Mouse (Mus musculus): Measurements from ENCODE around the gene Nupl1. TPM values are rescaled to one million over a fixed set of nuclear protein-coding genes. Genes with fewer than 3 reads are reported as not detected.

Gene Nupl1
- polyA plus RNA-seq, 1 experiment from 2014 or later, result not detected

DNA sequence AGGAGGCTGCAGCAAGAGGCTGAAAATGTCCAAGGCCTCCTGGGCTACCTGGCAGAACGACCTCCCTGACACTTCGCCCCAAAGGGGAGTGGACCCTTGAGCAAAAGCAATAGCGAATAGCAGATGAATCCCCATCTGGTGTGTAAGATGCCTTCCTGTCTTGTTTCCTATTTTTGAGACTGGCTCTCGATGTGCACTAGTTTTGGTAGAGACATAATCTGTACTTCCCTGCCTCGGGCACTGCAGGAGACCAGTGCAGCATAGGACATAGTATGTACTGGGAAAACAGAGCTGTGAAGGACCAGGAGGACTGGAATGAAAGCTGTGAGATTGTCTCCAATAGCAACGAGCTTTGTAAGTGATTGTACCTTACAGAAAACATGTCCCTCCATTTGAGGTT, 22.1 kb upstream of the Nupl1 start:
- H3K27me3 ChIP-seq (ENCODE audit: control insufficient read depth, insufficient read depth, low read length), result no peaks in the 10 kb centered on the region
- no peak overlapping the region for H3K27ac ChIP-seq (replicated peaks; ENCODE audit: low read depth, low read length)
- no peak overlapping the region for H3K9ac ChIP-seq (replicated peaks; ENCODE audit: low read length)
- no peak for DNase-seq
- no peaks in the 10 kb centered on the region for H3K36me3 ChIP-seq (ENCODE audit: control insufficient read depth, insufficient read depth, low read length)
- no peak overlapping the region for H3K4me2 ChIP-seq (ENCODE audit: low read length)
- ATAC-seq (ENCODE audit: low FRiP score, low TSS enrichment), result no peak
- WGBS, result 86% methylated on average over 6 of the region's 6 CpGs
- no peaks in the 10 kb centered on the region for H3K9me3 ChIP-seq (ENCODE audit: control insufficient read depth, low read length)
- H3K4me1 ChIP-seq (ENCODE audit: control insufficient read depth, insufficient read depth, low read length), result no peaks in the 10 kb centered on the region
- no peak overlapping the region for H3K4me3 ChIP-seq (replicated peaks; ENCODE audit: low read depth, low read length)

GRCm38 (mm10) chr14:60269333-60269732, 18.1 kb upstream of the Nupl1 start:
- Histone ChIP-seq H3K4me2 (ENCODE audit: low read length) (no peak overlapping the region), H3K9me3 (ENCODE audit: control insufficient read depth, low read length) (no peaks in the 10 kb centered on the region), H3K36me3 (ENCODE audit: control insufficient read depth, insufficient read depth, low read length) (no peaks in the 10 kb centered on the region), H3K9ac (replicated peaks; ENCODE audit: low read length) (no peak overlapping the region), H3K27me3 (ENCODE audit: control insufficient read depth, insufficient read depth, low read length) (no peaks in the 10 kb centered on the region), H3K27ac (replicated peaks; ENCODE audit: low read depth, low read length) (no peak overlapping the region), H3K4me3 (replicated peaks; ENCODE audit: low read depth, low read length) (no peak overlapping the region), H3K4me1 (ENCODE audit: control insufficient read depth, insufficient read depth, low read length) (peaks cover 17% of the 10 kb centered on the region)
- DNase-seq, result no peak
- 91% methylated on average over 6 of the region's 6 CpGs for WGBS
- ATAC-seq (ENCODE audit: low FRiP score, low TSS enrichment), result no peak

DNA sequence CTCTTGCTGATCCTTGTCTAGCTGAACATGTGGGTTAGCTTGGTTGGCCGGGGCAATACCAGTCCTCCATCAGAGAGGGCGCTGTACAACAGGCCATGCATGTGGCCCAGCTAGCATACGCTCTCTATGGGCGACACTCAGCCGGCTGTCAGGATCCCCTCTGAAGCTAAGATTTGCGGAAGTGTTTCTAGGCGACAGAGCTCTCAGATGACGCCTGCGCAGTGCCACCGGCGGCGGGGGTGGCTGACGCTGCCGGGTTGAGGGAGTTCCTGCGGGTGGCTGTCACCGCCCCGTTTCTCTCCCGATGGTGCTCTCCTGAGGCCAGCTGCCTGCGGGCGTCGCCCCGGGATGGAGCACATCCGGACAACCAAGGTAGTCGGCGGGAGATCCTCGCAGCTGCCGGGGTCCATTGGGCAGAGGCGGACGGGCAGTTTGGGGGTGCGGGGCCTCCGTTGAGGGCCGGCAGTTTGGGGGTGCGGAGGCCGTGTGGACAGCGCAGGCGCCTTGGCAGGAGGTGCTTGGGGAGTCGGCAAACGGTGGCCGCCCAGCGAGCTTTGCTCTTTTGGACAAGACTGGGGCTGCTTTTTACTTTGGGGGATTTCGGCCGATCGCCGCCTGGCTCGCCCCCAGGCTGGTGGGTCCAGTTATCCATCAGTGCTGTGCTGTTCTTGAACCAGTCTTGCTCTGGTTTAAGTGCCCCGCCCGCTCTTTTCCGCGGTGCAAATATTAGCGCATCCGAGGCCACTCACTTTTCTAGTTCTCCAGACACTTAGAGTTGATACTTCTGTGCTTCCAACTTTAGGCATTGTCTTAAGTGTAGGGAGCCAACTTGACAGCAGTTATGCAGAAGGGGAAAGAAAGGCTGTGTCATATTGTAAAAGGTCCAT, 14.0 kb upstream of the Nupl1 start, which contains the start of gene Mtmr6:
TSS of gene Mtmr6 (plus strand) at position 239 of the 887 bp plus-strand sequence.
- Histone ChIP-seq H3K9ac (replicated peaks; ENCODE audit: low read length) (peak within 1 kb of the TSS; percentile 81), H3K4me3 (replicated peaks; ENCODE audit: low read depth, low read length) (peak within 1 kb of the TSS; percentile 80), H3K36me3 (ENCODE audit: control insufficient read depth, insufficient read depth, low read length) (no peaks in the 10 kb centered on the region), H3K4me2 (ENCODE audit: low read length) (peak within 1 kb of the TSS; percentile 65), H3K27me3 (ENCODE audit: control insufficient read depth, insufficient read depth, low read length) (no peaks in the 10 kb centered on the region), H3K27ac (replicated peaks; ENCODE audit: low read depth, low read length) (peak within 1 kb of the TSS; percentile 86), H3K9me3 (ENCODE audit: control insufficient read depth, low read length) (no peaks in the 10 kb centered on the region), H3K4me1 (ENCODE audit: control insufficient read depth, insufficient read depth, low read length) (peaks cover 17% of the 10 kb centered on the region)
- under 1% methylated on average over 51 of the region's 51 CpGs for WGBS
- DNase-seq (peak; percentile 99), ATAC-seq (ENCODE audit: low FRiP score, low TSS enrichment) (peak; percentile 98)

DNA sequence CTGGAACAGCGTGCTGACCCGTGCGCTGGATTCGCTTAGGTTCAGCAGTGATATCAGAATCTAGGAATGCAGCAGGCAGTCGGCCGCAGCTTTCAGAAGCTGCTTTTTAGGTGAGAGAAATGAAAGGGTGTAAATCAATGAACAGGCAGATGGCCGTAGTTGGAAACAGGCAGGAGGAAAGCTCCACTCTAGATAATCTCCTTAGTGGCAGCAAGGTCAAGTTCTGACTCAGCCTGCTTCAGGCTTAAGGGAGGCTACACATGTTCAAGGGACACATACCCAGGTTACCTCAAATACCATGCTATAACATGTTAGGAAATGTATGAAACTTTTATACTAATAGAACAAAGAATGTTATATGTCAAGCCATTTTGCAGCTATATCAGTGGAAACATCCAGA, 11.1 kb upstream of the Nupl1 start:
- WGBS, result 71% methylated on average over 7 of the region's 7 CpGs
- H3K4me3 ChIP-seq (replicated peaks; ENCODE audit: low read depth, low read length), result no peak overlapping the region
- H3K27ac ChIP-seq (replicated peaks; ENCODE audit: low read depth, low read length), result no peak overlapping the region
- no peaks in the 10 kb centered on the region for H3K36me3 ChIP-seq (ENCODE audit: control insufficient read depth, insufficient read depth, low read length)
- peaks cover 13% of the 10 kb centered on the region for H3K4me1 ChIP-seq (ENCODE audit: control insufficient read depth, insufficient read depth, low read length)
- no peaks in the 10 kb centered on the region for H3K9me3 ChIP-seq (ENCODE audit: control insufficient read depth, low read length)
- no peak overlapping the region for H3K4me2 ChIP-seq (ENCODE audit: low read length)
- no peak for DNase-seq
- H3K9ac ChIP-seq (replicated peaks; ENCODE audit: low read length), result no peak overlapping the region; the same call in 1 of the 2 replicates
- H3K27me3 ChIP-seq (ENCODE audit: control insufficient read depth, insufficient read depth, low read length), result no peaks in the 10 kb centered on the region
- ATAC-seq (ENCODE audit: low FRiP score, low TSS enrichment), result no peak

- Histone ChIP-seq H3K4me2 (ENCODE audit: low read length) (no peak overlapping the region), H3K36me3 (ENCODE audit: control insufficient read depth, insufficient read depth, low read length) (no peaks in the 10 kb centered on the region), H3K27me3 (ENCODE audit: control insufficient read depth, insufficient read depth, low read length) (no peaks in the 10 kb centered on the region), H3K4me1 (ENCODE audit: control insufficient read depth, insufficient read depth, low read length) (no peaks in the 10 kb centered on the region), H3K27ac (replicated peaks; ENCODE audit: low read depth, low read length) (no peak overlapping the region), H3K4me3 (replicated peaks; ENCODE audit: low read depth, low read length) (no peak overlapping the region), H3K9me3 (ENCODE audit: control insufficient read depth, low read length) (no peaks in the 10 kb centered on the region), H3K9ac (replicated peaks; ENCODE audit: low read length) (no peak overlapping the region)
- DNase-seq, result no peak
- ATAC-seq (ENCODE audit: low FRiP score, low TSS enrichment), result no peak
- 73% methylated on average over 1 of the region's 1 CpGs for WGBS
Measured at GRCm38 (mm10) chr14:60257851-60258250, 6.6 kb upstream of the Nupl1 start.

DNA sequence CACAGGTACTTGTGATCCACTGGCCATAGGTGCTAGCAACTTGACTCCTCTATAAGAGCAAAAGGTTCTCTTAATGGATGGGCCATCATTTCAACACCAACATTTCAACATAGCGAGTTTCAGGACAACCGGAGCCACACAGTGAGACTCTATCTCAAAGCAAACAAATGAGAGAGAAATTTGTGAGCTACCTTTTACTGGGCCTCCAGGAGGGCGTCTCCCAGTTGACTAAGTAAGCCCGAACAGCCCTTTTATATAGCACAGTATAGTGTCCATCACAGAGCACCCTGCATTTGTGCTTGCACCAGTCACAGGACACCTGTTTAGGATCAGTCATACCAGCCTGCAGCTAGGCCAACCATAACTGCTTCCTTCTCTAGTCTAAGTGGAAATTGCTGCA, 5.9 kb upstream of the Nupl1 start:
- Histone ChIP-seq H3K9me3 (ENCODE audit: control insufficient read depth, low read length) (no peaks in the 10 kb centered on the region), H3K27me3 (ENCODE audit: control insufficient read depth, insufficient read depth, low read length) (no peaks in the 10 kb centered on the region), H3K36me3 (ENCODE audit: control insufficient read depth, insufficient read depth, low read length) (no peaks in the 10 kb centered on the region), H3K4me1 (ENCODE audit: control insufficient read depth, insufficient read depth, low read length) (peaks cover 6% of the 10 kb centered on the region; the same call in 1 of the 2 replicates), H3K4me3 (replicated peaks; ENCODE audit: low read depth, low read length) (no peak overlapping the region), H3K4me2 (ENCODE audit: low read length) (no peak overlapping the region), H3K9ac (replicated peaks; ENCODE audit: low read length) (no peak overlapping the region), H3K27ac (replicated peaks; ENCODE audit: low read depth, low read length) (no peak overlapping the region)
- WGBS, result 89% methylated on average over 4 of the region's 4 CpGs
- no peak for DNase-seq
- ATAC-seq (ENCODE audit: low FRiP score, low TSS enrichment), result no peak

DNA sequence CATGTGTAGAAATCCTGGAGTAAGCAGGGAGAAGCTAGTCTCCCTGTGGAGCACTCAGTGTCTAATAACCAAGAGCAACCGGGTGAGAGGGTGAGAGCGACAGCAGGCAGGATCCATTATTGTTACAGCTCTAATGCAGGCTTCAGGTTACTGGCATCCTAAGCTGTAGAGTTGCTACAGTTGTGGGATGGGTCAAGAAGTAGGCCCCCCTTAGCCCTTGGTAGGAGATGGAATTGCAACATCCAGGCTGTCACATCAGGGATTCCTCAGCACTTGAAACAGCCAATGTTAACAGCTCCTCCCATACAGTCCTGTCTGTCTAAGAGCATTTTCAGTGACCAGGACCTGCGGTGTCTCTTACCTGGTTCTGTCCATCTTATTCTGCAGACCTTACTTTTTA, 5.1 kb upstream of the Nupl1 start:
- 38% methylated on average over 3 of the region's 3 CpGs for WGBS
- Histone ChIP-seq H3K9ac (replicated peaks; ENCODE audit: low read length) (no peak overlapping the region), H3K27me3 (ENCODE audit: control insufficient read depth, insufficient read depth, low read length) (no peaks in the 10 kb centered on the region)

GRCm38 (mm10) chr14:60254774-60255173, 3.5 kb upstream of the Nupl1 start:
- DNase-seq, result no peak
- Histone ChIP-seq H3K4me1 (ENCODE audit: control insufficient read depth, insufficient read depth, low read length) (peaks cover 12% of the 10 kb centered on the region; the same call in 1 of the 2 replicates), H3K9ac (replicated peaks; ENCODE audit: low read length) (no peak overlapping the region), H3K4me3 (replicated peaks; ENCODE audit: low read depth, low read length) (no peak overlapping the region), H3K27me3 (ENCODE audit: control insufficient read depth, insufficient read depth, low read length) (no peaks in the 10 kb centered on the region), H3K4me2 (ENCODE audit: low read length) (no peak overlapping the region), H3K9me3 (ENCODE audit: control insufficient read depth, low read length) (no peaks in the 10 kb centered on the region), H3K36me3 (ENCODE audit: control insufficient read depth, insufficient read depth, low read length) (no peaks in the 10 kb centered on the region), H3K27ac (replicated peaks; ENCODE audit: low read depth, low read length) (no peak overlapping the region)
- no peak for ATAC-seq (ENCODE audit: low FRiP score, low TSS enrichment)

More for the DNA sequence above, 5.1 kb upstream of the Nupl1 start:
- Histone ChIP-seq H3K4me1 (ENCODE audit: control insufficient read depth, insufficient read depth, low read length) (peaks cover 6% of the 10 kb centered on the region; the same call in 1 of the 2 replicates), H3K4me3 (replicated peaks; ENCODE audit: low read depth, low read length) (no peak overlapping the region), H3K4me2 (ENCODE audit: low read length) (no peak overlapping the region), H3K27ac (replicated peaks; ENCODE audit: low read depth, low read length) (no peak overlapping the region), H3K36me3 (ENCODE audit: control insufficient read depth, insufficient read depth, low read length) (no peaks in the 10 kb centered on the region), H3K9me3 (ENCODE audit: control insufficient read depth, low read length) (no peaks in the 10 kb centered on the region)
- DNase-seq, result no peak
- no peak for ATAC-seq (ENCODE audit: low FRiP score, low TSS enrichment)

DNA sequence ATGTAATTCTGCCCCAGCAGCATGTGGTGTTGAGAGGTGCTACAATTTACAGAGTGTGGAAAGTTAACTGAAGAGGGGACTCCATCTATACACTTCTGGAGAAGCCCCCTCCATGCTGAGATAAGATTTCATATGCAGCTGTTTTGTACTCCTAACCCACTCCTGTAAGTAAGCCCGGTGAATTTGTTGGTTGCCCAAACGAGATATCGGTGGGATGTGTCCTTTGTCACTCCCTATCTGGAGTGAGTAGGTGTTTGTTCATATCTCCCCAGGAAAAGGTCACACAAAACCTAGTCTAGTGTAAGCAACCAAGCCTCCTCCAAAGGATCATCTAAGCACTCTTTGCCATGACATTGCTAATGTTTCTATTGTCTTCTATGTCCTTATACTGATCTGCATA, 2.2 kb upstream of the Nupl1 start:
- Histone ChIP-seq H3K9me3 (ENCODE audit: control insufficient read depth, low read length) (no peaks in the 10 kb centered on the region), H3K27ac (replicated peaks; ENCODE audit: low read depth, low read length) (no peak overlapping the region), H3K9ac (replicated peaks; ENCODE audit: low read length) (no peak overlapping the region), H3K4me1 (ENCODE audit: control insufficient read depth, insufficient read depth, low read length) (peaks cover 14% of the 10 kb centered on the region; the same call in 1 of the 2 replicates), H3K4me3 (replicated peaks; ENCODE audit: low read depth, low read length) (no peak overlapping the region), H3K4me2 (ENCODE audit: low read length) (no peak overlapping the region), H3K36me3 (ENCODE audit: control insufficient read depth, insufficient read depth, low read length) (no peaks in the 10 kb centered on the region), H3K27me3 (ENCODE audit: control insufficient read depth, insufficient read depth, low read length) (no peaks in the 10 kb centered on the region)
- ATAC-seq (ENCODE audit: low FRiP score, low TSS enrichment) (no peak), DNase-seq (no peak)
- WGBS, result 96% methylated on average over 3 of the region's 3 CpGs

All from midbrain, embryonic 14.5 days (tissue).